Mouse (Mus musculus): ENCODE data around the gene Stc2.

Stc2 gene

DNA sequence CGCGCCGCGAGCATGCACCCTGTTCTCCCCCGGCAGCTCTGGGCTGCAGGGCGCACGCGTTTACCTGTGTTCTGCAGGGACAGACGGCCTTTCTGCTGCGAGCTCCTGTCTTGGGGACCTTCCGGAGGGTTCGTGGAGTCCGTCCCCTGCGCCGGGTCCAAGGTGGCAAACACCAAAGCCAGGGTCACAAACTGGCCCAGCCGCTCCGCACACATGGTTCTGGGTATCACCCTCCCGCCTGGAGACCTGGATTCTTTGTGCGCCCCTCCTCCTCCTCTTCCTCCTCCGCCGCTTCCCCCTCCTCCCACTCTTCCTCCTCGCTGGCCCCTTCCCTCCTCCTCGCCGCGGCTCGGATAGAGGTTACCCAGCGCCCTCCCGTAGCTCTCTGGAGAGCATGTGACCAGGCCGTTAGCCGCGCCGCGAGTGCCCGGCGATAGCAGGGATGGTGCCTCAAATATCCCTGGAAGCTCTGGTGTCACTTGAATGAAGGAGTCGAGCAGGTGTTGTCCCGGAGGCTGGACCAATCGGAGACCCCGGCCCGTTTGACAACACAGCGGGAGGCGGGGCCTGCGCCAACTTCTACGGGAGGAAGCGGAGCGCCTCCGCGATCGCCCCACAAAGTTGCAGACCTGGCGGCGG, at the start of gene Stc2:
Gene Stc2 (minus strand): TSS at position 427 of the 639 bp plus-strand sequence.
- peak; percentile 62 for DNase-seq

DNA sequence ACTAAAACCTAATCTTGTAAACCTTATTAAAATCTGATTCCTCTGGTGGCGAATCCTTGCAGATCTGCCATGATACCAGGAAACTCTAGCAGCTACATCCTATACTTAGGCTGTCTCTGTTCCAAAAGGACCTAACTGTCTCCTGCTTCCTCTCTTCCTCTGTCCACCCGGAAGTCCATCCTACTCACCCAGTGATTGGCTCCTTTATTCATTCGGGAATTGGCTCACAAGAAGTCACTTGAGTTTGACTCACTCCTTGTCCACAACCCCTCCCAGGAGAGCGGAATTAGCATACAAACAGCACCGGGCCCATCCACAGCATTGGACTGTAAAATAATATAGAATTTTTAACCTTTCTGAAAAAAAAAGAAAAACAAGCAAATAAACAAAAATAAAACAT, 47.2 kb upstream of the Stc2 start:
- no peak for DNase-seq

DNA sequence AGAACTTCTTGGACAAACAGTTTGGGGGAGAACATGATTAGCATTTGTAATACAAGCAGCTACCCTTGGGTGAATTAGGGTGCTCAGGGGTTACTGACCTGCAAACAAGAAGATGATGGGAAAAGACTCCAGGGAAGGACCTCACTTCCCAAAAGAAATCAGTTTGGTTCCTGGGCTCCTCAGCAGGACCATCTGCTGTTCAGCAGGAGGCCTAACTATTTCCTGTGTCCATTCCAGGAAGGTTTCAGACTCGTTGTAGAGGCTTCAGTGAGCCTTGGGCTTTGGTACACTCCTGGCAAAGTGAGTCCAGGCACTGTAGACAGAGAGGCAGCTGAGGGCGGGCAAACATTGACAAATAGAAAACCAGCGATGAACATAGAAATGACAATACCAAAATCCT, 42.5 kb upstream of the Stc2 start:
- DNase-seq, result no peak

DNA sequence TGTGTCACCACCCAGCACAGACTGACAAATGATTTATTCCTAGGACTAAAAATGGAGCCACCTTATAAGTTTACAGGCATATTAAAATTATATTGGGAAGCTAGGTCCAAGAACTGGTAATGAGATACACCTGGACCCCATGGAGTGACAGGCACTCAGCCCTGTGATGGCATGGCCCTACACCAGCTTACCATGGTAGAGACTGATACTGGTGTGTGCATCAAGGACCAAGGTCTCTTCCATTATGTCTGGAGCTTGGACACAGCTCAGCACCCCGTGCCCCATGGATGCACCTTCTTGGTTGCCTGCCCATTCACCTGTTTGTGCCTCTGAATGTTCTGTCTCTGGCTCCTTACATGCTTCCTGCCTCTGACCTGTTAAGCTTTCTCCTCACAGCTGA, 36.9 kb upstream of the Stc2 start:
- DNase-seq, result no peak

DNA sequence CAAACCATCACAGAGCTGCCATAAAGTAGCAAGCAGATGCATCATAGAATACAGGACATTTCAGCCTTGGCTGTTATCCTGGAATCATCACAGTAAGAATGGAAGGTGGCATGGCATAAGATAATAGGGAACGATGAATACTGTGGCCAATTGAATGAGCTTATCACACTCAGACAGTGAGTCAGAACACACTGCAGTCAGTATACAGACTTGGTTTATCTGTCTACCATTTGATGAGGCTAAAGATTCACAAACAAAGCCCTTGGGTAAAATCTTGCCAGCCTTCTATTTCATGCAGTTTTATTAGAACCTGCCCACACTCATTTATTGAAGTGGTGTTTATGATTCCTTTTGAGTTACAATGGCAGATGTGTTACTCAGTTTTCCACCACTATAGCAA, 33.2 kb upstream of the Stc2 start:
- no peak for DNase-seq

DNA sequence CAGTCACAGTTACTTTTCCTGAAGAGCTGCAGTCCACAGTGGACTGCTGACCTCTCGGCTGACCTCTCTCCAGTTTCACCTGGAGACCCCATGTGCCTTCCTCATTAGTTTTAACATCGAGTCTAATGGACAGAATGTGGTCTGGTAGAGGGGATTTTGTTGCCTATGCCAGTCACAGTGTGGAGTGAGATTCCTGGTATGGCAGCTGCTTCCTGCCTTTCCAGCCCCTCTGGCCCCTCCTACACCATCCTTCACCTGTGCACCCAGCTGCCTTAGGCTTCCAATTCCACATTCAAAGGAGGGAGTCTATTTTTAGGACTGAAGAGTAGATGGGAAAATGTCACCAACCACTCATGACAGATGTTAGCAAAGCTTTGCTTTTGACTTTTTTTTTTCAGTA, 28.7 kb upstream of the Stc2 start:
- no peak for DNase-seq

DNA sequence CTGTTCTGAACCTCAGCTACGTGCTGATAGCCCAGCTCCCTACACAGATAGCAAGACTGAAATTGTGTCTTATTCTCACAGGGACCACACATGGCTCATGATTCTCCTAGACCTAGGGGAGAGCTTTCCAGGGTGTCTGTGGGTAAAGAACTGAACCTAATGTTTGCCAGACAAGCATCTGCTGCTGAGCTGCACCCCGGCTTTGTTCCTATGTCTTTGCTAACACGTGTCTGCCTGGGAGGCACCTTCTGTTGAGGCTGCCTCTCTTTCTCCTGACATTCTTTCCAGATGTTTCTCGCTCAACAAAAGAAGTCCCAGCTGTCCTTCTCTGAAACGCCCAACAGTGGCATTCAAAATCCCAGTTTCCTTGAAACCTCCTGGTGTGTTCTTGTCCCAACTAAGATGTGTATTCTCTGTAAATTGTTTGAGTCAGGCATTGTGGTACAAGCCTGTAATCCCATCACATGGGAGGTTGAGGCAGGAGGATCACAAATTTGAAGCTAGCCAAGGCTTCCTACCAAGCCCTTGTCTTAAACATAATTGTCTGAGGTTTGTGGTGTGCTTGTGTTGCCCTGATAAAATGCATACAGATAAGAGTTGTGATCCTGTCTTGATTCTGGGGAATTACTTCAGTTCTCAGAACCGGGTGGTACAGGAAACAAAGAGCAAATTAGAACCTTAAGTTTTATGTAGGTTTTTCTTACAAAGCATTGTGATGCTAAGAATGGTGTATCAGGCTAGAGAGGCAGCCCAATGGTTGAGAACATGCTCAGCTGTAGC, 27.0 kb upstream of the Stc2 start:
- no peak for DNase-seq

DNA sequence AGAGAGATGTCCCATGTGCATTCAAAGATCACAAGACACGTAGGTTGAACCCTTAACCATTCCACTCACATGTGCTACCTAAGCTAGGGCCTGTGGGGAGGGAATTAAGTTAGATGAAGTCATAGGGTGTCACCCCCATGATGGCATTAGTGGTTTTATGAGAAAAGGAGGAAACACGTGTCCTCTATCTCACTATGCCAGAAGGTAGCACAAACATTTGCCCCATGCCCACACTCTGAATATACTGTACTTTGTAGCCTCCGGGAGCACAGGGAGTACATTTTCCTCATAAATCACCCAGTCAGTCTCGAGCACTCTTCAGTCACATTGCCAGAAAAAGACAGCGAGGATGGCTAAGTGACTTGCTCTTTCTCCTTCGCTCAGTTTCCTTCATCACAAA, 24.2 kb upstream of the Stc2 start:
- no peak for DNase-seq

DNA sequence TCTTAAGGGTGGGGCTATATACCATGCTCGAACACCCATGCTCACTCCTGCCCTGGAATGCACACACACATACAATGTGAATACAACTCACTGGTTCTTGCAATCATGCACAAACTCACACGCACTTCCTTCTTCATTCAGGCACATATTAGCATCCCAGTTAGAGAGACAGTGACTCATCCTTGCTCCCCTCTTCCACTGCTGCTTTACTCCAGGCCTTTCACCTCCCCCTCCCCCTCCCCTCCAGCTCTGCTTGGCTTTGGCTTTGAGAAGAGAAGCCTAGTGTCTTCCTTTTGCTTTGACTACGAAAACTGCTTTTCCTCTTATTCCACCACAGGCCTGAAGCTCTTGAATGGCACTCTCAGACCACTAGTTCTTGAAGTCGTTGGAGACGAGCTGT, 22.5 kb upstream of the Stc2 start:
- no peak for DNase-seq

DNA sequence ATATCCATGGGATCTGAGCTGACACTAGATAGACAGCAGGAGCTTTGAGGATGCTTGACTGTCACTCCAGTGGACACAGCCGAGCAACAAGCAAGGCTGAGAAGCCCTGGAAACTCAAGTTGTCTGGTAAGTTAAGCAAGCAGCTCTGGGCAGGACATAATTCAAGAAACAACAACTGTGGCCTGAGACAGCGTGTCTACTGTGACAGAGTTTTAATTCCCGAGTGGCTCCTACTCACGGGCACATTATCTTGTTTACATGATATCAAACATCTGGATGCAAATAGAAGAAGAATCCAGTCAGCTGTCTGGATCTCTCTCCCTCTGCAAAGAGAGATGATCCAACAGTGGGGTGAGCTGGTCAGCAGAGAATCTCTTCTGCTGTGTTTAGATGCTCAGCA, 19.0 kb upstream of the Stc2 start:
- DNase-seq, result no peak

DNA sequence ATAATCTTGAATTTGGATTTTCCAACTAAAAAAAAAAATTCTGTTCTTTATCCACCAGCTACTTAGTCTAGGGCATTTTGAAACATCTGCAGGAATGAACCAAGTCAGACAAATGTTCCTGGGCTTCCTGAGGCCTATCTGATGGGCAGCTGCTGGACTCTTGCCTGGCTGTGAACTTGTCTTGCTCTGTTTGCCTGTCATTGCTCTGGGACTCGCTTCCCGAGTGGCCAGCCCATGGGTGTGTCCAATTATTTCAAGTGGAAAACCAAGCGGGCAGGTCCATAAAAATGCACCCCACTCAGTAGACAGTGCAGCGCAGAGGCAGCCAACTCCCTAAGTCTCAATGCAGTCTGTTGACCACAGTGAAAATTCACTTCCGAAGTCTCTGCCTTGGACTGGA, 17.7 kb upstream of the Stc2 start:
- DNase-seq, result no peak

DNA sequence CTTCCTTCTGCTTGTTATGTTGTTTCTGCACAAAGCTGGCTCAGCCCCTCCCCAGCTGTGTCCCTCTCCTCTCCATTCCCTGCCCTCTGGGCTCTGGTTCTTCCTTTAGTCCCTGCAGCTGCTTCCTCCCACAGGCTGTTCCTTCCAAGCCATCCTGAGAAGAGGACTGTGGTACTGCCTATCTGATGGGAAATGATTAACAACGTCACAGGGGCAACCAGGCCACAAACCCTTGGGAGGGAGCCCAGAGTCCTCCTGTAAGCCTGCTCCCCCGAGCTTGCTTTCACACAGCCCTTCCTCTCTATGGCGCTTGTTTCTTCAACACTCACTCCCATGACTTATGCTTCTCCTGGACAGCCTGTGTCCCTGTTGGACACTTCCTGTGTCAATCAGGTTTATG, 16.7 kb upstream of the Stc2 start:
- no peak for DNase-seq

DNA sequence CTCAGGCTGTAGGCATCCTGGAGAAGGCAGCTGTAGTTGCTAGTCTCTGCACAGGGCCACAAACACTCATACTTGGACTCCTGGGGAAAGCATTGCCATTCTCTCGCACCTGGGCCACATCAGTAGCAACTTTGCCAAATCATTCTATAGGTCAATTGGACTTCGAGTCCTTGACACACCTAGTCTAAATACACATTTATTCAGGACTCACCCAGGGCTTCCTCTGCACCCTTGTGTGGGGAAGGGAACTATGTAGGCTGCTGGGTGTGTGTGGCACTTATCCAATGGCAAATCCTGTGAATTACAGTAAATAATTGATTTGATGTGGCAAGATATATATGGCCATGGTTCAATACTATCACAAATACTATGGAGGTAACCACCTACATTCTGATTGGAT, 14.1 kb upstream of the Stc2 start:
- no peak for DNase-seq

DNA sequence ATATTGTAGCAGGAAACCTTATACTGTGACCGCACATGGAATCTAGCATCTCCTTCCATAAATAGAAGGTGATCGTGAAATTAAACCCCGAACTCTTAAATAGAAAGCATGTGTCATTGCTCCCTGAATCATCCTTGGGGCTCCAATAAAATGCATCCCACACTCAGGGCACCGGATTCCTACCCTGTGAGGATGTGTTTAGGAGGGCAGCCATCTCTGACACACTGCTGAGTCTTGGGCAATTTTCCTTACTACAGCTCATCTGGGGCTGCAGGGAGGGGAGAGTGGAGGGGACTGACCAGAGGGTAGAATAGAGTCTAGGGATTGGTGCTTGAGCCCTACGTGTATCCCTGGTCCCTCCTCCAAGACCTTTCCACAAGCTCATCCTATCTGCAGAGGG, 12.3 kb upstream of the Stc2 start:
- no peak for DNase-seq

DNA sequence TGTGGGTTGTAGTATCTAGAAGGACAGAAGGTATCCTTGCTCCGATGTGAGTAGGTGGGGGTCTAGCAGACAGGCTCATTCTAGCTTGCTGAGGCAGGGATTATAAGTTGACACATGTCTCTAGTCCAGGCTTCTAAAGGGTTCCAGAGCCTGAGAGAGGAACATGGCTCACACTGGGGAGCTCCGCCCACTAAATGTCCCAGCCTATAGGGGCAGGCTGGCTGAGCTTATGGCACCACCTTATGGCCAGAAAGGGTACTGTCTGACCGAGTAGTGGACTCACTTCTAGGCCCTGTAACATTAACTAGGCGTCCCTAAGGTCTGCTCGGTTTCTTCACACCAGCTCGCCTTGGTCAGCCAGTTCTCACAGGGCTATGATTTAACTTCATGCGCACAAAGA, 3.6 kb upstream of the Stc2 start:
- peak; percentile 38 for DNase-seq

DNA sequence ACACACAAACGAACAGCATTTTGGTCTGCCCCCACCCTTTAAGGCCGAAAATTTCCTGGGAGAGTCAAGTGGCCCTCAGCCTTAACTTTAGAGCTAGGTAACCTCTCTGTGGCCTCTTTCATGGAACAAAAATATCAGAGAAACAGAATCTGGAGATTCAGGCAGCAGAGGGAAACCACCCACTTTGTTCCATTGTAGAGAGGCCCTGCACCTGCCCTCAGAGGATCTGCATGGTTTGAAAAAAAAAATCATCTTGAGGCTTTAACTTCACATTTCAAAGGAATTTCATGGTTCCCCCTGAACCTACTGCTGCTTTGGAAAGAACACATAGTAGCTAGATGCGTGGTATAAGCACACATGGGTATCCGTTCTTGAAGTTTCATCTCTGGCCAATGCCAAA, 2.3 kb upstream of the Stc2 start:
- DNase-seq, result no peak

DNA sequence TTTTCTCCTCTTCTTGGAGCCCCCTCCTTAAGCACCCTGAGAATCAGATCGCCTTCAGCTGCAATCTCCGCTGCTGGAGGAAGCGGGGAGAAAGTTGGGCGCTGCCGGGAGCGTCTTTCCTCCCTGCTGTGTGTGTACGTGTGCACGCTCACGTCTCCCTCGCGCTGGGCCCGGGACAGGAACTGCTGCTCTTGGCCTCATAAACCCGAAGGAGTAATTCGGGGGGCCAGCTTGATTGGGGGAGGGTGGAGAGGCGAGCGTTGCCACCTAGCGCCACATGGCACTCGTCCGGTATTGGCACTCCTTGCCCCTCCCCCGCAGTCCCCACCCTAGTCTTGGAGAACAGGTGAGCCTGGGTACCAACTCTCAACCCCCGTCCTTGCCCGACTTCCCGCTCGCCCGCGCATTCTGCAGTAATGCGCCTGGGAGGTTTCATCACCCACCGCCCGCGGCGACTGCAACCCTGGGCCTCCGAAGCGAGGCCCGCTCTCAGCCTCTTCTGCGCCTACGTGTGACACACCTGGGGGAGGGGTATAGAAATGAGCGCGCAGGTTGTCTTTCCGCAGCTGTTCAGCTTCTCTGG, 1.5 kb upstream of the Stc2 start:
- DNase-seq, result no peak

DNA sequence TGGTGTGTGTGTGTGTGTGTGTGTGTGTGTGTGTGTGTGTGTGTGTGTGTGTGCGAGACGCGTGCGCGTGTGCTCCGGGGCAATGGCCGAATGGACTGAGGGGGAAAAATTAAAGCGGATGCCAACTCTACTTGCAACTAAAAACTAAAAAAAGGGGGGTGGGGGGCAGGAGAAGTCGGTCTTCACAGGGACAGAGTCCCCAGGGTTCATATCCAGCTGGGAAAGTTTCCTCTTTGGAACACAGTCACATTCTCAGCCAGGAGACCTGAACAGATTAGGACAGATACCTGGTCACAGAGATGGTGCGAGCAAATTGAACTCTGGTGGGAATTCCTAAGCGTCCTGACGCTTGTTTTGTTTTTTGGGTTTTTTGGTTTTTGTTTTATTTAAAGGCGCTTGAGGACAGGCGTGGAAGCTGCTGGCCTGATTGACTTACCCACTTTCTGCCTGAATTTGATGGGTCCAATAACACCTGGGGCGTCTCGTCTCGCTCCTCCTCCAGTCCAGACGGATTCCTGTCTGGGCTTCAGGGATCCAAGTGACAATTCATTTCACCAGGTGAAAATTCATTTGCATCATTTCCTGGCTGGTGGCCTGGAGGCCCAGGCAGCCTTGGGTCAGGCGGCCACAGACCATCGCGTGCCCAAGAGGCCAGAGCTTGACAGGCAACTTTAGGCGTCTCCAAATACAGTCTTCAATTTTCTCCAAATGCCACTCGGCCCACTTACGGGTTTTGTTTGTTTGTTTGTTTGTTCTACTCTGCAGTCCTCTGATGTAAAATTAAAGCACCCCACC, 759 bp upstream of the Stc2 start:
- DNase-seq, result peak; percentile 26

DNA sequence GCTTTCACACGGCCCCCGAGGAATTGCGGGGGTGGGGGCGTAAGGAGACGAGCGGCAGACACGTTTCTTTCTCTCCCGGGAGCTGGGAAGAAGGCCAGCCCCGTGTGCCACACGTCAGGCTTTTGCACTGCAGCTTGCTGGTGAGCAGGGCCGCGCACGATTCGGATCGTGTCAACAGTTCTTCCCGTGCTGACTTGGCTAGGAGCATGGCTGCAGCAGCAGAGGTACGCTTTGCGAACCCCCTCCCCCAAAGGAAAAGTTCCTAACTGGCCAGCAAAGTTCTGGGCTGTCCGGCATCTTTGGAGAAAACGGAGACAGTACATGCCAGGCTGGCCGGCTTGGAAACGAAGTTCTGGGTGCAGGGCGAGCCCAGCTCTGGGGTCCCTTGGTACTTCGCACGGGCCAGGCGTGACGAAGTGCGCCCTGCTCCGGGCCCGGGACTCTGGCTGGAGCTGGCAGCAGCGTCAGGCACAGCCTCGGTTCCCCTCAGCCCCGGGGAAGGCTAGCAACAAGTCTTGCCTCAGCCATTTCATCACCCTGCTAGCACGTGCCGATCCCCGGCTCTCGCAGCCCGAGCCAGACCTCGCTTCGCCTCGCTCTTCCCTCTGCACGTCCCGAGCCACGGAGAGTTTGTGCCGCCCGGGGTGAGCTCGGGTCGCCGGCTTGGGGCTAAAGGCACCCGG, 768 bp downstream of the Stc2 start:
- peak; percentile 50 for DNase-seq

DNA sequence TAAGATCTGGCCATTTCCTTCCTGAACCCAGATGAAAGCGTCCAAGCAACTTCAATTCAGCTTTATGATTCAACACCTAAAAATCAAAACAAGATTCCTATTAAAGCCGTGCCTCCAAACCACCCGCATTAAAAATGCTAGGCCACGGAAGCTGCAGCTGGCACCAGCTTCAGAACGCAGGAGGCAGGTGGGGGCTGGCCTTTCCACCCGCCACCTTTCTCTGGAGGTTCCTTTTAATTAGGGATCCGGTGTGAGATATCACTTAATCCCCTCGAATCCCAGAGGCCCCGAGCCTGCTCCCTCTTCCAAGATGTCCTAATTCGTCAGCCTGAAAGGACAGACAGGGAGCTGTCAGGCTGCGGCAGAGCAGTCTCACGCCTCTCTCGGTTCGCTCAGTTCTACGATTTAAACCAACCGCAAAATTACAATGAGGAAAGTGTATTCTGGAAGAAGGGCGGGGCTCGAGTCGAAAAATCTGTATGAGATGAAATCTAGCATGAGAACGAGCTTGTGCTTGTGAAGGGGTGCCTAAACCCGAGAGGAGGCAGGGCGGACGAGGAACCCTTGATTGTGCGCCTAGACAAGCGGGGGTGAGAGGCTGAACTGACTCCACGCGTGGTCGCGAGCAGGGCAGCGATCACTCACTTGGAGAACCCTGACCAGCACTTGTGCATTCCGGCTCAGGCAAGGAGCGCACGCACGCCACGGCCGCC, 1.5 kb downstream of the Stc2 start:
- no peak for DNase-seq

DNA sequence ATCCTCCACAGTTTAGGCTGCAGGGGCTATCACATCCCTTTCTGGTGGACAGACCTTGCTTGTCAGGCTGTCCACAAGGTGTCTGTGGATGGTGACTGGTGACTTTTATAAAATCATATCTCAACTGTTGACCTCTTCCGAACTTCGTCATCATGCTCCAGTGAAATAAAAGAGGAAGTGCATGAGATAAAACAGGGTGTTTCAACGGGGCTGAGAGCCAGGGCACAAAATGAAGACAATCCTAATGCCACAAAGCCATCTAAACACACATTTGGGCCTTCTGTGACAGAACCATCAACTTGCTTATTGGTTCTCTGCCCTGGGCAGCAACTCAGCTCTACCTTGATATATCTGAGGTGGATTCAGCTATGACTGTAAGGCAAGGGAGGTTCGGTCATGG, 3.0 kb downstream of the Stc2 start:
- DNase-seq, result no peak

DNA sequence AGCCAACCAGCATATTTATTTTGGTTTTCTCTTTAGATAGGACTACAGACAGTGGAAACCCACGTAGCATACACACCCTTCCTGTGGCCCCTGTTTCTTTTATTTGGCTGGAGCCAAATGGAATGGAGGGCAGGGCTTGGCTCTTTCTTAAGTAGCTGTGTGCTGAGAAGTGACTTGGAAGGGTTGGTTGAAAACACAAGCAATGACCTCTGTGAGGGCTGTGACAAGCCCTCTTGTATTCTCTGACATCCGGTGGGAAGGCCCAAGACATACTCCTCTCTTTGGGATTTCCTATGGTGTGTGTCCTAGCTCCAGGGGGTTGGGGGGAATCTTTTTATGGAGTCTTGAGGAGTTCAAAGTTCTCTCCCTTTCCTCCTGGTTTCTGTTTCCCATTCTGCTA, 3.5 kb downstream of the Stc2 start:
- no peak for DNase-seq
